ENCODE assay signal across 9 mouse cellular contexts in the genomic region with DNA sequence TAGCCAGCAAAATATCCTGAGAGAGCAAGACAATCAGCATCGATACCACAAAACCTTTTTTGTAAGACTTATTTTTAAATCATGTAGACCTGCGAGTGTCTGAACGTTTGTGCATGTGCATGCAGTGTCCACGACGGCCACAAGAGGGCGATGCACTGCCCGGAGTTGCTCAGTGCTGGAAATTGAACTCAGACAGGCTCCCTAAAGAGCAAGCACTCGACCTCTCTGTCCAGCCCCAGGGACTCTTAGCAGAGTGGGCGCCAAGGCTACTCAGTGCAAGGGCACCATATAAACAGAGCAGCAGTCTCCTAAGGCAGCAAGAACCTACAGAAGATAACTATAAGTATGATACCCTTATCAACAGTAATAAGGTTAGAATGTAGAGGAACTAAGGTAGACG. TPM values are rescaled to one million over a fixed set of nuclear protein-coding genes. Genes with fewer than 3 reads are reported as not detected.
DNase-seq lines count a peak whose midpoint lies in the region; ATAC-seq and TF ChIP-seq lines count a peak whose summit lies in the region.
"Had no signal": no experiment of that assay in that cellular context is flagged by ENCODE, and none has a peak within 500 bp of the region (broad histone marks: within the 10 kb centered on the region; RNA-seq: fewer than 3 reads in every experiment).

No protein-coding gene starts in this region.

- no peaks in the 10 kb centered on the region for H3K9me3 ChIP-seq in G1E (replicated peaks)
- H3K9me3 ChIP-seq in kidney, embryonic 14.5 days (ENCODE audit: control insufficient read depth, low read length) = no peaks in the 10 kb centered on the region
- no peaks in the 10 kb centered on the region for H3K9me3 ChIP-seq in liver, embryonic 13.5 days (replicated peaks)

- peak; percentile 98 for TF ChIP-seq CTCF in G1E (IDR thresholded peaks at IDR 0.05; ENCODE audit: low read depth, low read length)

- no peak overlapping the region for H3K9ac ChIP-seq in kidney, embryonic 14.5 days (ENCODE audit: low read depth, low read length)
- no peak overlapping the region for H3K9ac ChIP-seq in liver, embryonic 13.5 days
- H3K9ac ChIP-seq: heart, embryonic 13.5 days had no signal

- no peak overlapping the region for H3K4me3 ChIP-seq in G1E (ENCODE audit: low read depth, low read length)
- no peak overlapping the region for H3K4me3 ChIP-seq in kidney, embryonic 14.5 days (ENCODE audit: low read length)
- H3K4me3 ChIP-seq in liver, embryonic 13.5 days (replicated peaks) = no peak overlapping the region
- H3K4me3 ChIP-seq: heart, embryonic 13.5 days had no signal

- DNase-seq in B cell, adult 2 months = peak; percentile 82 to 84
- peak; percentile 27 for DNase-seq in G1E (ENCODE audit: low spot score)
- DNase-seq in cerebellum, adult 18-20 months = peak; percentile 60 to 71
- peak; percentile 42 for DNase-seq in liver, embryonic 13.5 days
- DNase-seq in ovary, postnatal 36 days (ENCODE audit: low spot score) = peak; percentile 62
- DNase-seq in yolk sac, embryonic 10.5 days (ENCODE audit: low spot score) = no peak

- peaks cover 22% of the 10 kb centered on the region for H3K27me3 ChIP-seq in G1E (ENCODE audit: insufficient read depth, low read length)
- H3K27me3 ChIP-seq in kidney, embryonic 14.5 days (ENCODE audit: control insufficient read depth, insufficient read depth, low read length) = no peaks in the 10 kb centered on the region
- no peaks in the 10 kb centered on the region for H3K27me3 ChIP-seq in liver, embryonic 13.5 days
- H3K27me3 ChIP-seq: heart, embryonic 13.5 days had no signal

- no peak overlapping the region for H3K4me2 ChIP-seq in kidney, embryonic 14.5 days (replicated peaks; ENCODE audit: low read depth, low read length)
- no peak overlapping the region for H3K4me2 ChIP-seq in liver, embryonic 13.5 days
- H3K4me2 ChIP-seq: heart, embryonic 13.5 days had no signal

- ATAC-seq in G1E (ENCODE audit: extremely low read depth, insufficient number of reproducible peaks, low FRiP score, poor library complexity, severe bottlenecking) = peak; percentile 60
- ATAC-seq in frontal cortex, adult (ENCODE audit: low TSS enrichment) = peak; percentile 83
- ATAC-seq in kidney, embryonic 14.5 days (ENCODE audit: low FRiP score, low TSS enrichment) = 0 out of 2 replicates have a peak, but pooled peaks have one; percentile 49
- ATAC-seq in liver, embryonic 13.5 days (ENCODE audit: low read depth) = peak; percentile 57; the same call in 1 of the 2 replicates

- 25% methylated on average over 10 of the region's 10 CpGs for WGBS in kidney, embryonic 14.5 days
- WGBS in liver, embryonic 13.5 days (ENCODE audit: insufficient replicate concordance) = 18% methylated on average over 10 of the region's 10 CpGs

- H3K27ac ChIP-seq in kidney, embryonic 14.5 days (ENCODE audit: low read depth, low read length) = no peak overlapping the region
- H3K27ac ChIP-seq in liver, embryonic 13.5 days = no peak overlapping the region
- H3K27ac ChIP-seq: heart, embryonic 13.5 days had no signal

- peaks cover 3% of the 10 kb centered on the region for H3K4me1 ChIP-seq in G1E (ENCODE audit: insufficient read depth, low read depth, low read length)
- no peaks in the 10 kb centered on the region for H3K4me1 ChIP-seq in kidney, embryonic 14.5 days (ENCODE audit: control insufficient read depth, insufficient read depth, low read length)
- no peaks in the 10 kb centered on the region for H3K4me1 ChIP-seq in liver, embryonic 13.5 days (replicated peaks)

- no peaks in the 10 kb centered on the region for H3K36me3 ChIP-seq in G1E (replicated peaks)
- H3K36me3 ChIP-seq in kidney, embryonic 14.5 days (ENCODE audit: control insufficient read depth, insufficient read depth, low read length) = no peaks in the 10 kb centered on the region
- no peaks in the 10 kb centered on the region for H3K36me3 ChIP-seq in liver, embryonic 13.5 days
- H3K36me3 ChIP-seq: heart, embryonic 13.5 days had no signal

RNA-seq across cellular contexts. Expression of gene St8sia1, which starts 24.5 kb away (rescaled TPM):
- total RNA-seq in G1E (2014; fragmentation: Nextera tagmentation) = not detected in 2 replicates
- total RNA-seq in G1E (2017) = 0.11 TPM in 1 of 2 replicates, not detected in the other
- polyA plus RNA-seq in G1E (2012) = not detected in 2 replicates
- 2.4 and 3.5 TPM in 2 replicates for polyA plus RNA-seq in kidney, embryonic 14.5 days (2014; fragmentation: Nextera tagmentation; extraction: Ambion mirVana)
- 0.09 and 0.27 TPM in 2 replicates for polyA plus RNA-seq in liver, embryonic 13.5 days (2015; fragmentation: Nextera tagmentation; extraction: Ambion mirVana)
